Mouse (Mus musculus): ENCODE measurements around the gene Swap70. TPM values are rescaled to one million over a fixed set of nuclear protein-coding genes. Genes with fewer than 3 reads are reported as not detected.
A peak's percentile ranks its signal among the peaks of the same experiment; 100 is the strongest.

Gene Swap70
- total and polyA plus RNA-seq, 3 experiments, result 296 to 398 (median 370) TPM

DNA sequence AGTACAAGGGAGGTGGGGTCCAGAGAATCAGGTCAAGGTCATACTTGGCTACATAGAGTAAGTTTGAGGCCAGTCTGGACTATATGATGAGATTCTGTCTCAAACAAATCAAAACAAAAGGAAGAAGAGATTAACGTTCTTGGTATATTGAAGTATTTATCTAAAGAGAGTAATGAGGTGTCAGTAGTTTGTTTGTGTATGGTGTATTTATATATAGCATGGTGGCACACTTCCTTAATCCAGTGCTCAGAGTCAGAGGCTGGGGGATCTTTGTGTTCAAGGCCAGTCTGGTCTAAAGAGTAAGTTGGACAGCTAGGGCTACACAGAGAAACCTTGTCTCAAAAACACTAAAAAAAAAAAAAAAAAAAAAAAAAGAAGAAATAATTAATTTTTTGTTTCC is 42.0 kb downstream of the Swap70 start:
- H3K27ac ChIP-seq (ENCODE audit: insufficient read depth, low read depth), result peak overlapping the region; percentile 81
- TF ChIP-seq NRF1 (IDR thresholded peaks at IDR 0.05; ENCODE audit: low read depth, low read length) (no peak), RAD21 (IDR thresholded peaks at IDR 0.05; ENCODE audit: low read depth, low read length) (no peak), HCFC1 (IDR thresholded peaks at IDR 0.05; ENCODE audit: low read depth, low read length) (no peak), ZMIZ1 (IDR thresholded peaks at IDR 0.05; ENCODE audit: low read depth, low read length) (no peak), ZKSCAN1 (IDR thresholded peaks at IDR 0.05; ENCODE audit: borderline replicate concordance, low read depth, low read length) (no peak), JUND (conservative IDR thresholded peaks at IDR 0.05; ENCODE audit: low read depth, low read length) (no peak), USF2 (conservative IDR thresholded peaks at IDR 0.05; ENCODE audit: low read depth, low read length) (no peak), CHD1 (IDR thresholded peaks at IDR 0.05; ENCODE audit: low read depth, low read length) (no peak), UBTF (IDR thresholded peaks at IDR 0.05; ENCODE audit: low read depth, low read length) (no peak), BHLHE40 (IDR thresholded peaks at IDR 0.05; ENCODE audit: low read depth, low read length) (no peak), CHD2 (IDR thresholded peaks at IDR 0.05; ENCODE audit: low read length) (no peak), KAT2A (IDR thresholded peaks at IDR 0.05; ENCODE audit: insufficient replicate concordance, low read length) (no peak), TBP (conservative IDR thresholded peaks at IDR 0.05; ENCODE audit: low read depth, low read length) (no peak), ZC3H11A (IDR thresholded peaks at IDR 0.05; ENCODE audit: low read depth, low read length) (no peak), MAZ (IDR thresholded peaks at IDR 0.05; ENCODE audit: low read depth, low read length) (no peak)
- dilution Hi-C loops (cut with MboI; ENCODE audit: extremely low pct_ligation_motif_present, extremely low pct_unique_long_range_greater_than_20kb, low sequenced_read_pairs), result no loop called here
- no peaks in the 10 kb centered on the region for H3K9me3 ChIP-seq (replicated peaks; ENCODE audit: low read length)
- no peaks in the 10 kb centered on the region for H3K27me3 ChIP-seq (replicated peaks)
- peak overlapping the region; percentile 36; the same call in 1 of the 2 replicates for H3K9ac ChIP-seq (ENCODE audit: insufficient read depth, low read depth)
- H3K4me3 ChIP-seq (replicated peaks in 1 of 3; ENCODE audit: low read depth in 2 of 3, low read length in 2 of 3, poor library complexity in 1 of 3), result no peak overlapping the region
- no peak for DNase-seq (ENCODE audit: extremely low read depth)
- peaks cover 75% of the 10 kb centered on the region for H3K79me2 ChIP-seq (replicated peaks; ENCODE audit: control insufficient read depth, extremely low read depth, insufficient read depth, poor library complexity, severe bottlenecking)
- in situ Hi-C loops (cut with MboI; ENCODE audit: low pct_ligation_motif_present, low pct_unique_long_range_greater_than_20kb, low sequenced_read_pairs), result loop anchor here (10.0 kb wide), 1 partner anchor 99 kb away; no protein-coding TSS in a partner anchor
- peaks cover 43 to 85% of the 10 kb centered on the region in 2 experiments for H3K36me3 ChIP-seq (replicated peaks in 1 of 2; ENCODE audit: control insufficient read depth in 1 of 2, insufficient read depth in 1 of 2, low read length in 1 of 2)
- peaks cover 43 to 92% of the 10 kb centered on the region in 2 experiments for H3K4me1 ChIP-seq (ENCODE audit: control insufficient read depth in 1 of 2, insufficient read depth in 2 of 2)
- H3K4me2 ChIP-seq (ENCODE audit: insufficient read depth, low read depth, poor library complexity, severe bottlenecking), result no peak overlapping the region

DNA sequence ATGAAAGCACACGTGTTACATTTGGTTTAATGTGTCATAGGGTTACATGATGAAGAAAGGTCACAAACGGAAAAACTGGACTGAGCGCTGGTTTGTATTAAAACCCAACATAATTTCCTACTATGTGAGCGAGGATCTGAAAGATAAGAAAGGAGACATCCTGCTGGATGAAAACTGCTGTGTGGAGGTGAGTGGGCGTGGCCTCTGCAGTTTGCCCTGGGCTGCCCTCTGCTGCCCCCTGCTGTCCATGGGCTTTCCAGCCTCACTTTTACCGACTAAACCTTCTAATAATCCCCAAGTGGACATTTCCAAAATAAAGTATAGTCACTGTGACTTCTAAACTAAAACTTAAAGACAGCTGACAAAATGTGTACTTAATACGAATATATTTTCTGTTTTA is 44.3 kb downstream of the Swap70 start:
- Histone ChIP-seq H3K9ac (ENCODE audit: insufficient read depth, low read depth) (no peak overlapping the region; the same call in 1 of the 2 replicates), H3K36me3 (replicated peaks in 1 of 2; ENCODE audit: control insufficient read depth in 1 of 2, insufficient read depth in 1 of 2, low read length in 1 of 2) (peaks cover 48 to 89% of the 10 kb centered on the region in 2 experiments), H3K27ac (ENCODE audit: insufficient read depth, low read depth) (peak overlapping the region; percentile 68; the same call in 1 of the 2 replicates), H3K27me3 (replicated peaks) (no peaks in the 10 kb centered on the region), H3K4me3 (replicated peaks in 1 of 3; ENCODE audit: low read depth in 2 of 3, low read length in 2 of 3, poor library complexity in 1 of 3) (no peak overlapping the region), H3K4me1 (ENCODE audit: control insufficient read depth in 1 of 2, insufficient read depth in 2 of 2) (peaks cover 49 to 95% of the 10 kb centered on the region in 2 experiments), H3K4me2 (ENCODE audit: insufficient read depth, low read depth, poor library complexity, severe bottlenecking) (peak overlapping the region; percentile 38; the same call in 1 of the 2 replicates), H3K9me3 (replicated peaks; ENCODE audit: low read length) (no peaks in the 10 kb centered on the region), H3K79me2 (replicated peaks; ENCODE audit: control insufficient read depth, extremely low read depth, insufficient read depth, poor library complexity, severe bottlenecking) (peaks cover 64% of the 10 kb centered on the region)
- in situ Hi-C loops (cut with MboI; ENCODE audit: low pct_ligation_motif_present, low pct_unique_long_range_greater_than_20kb, low sequenced_read_pairs) (loop anchor here (10.0 kb wide), 1 partner anchor 101 kb away; no protein-coding TSS in a partner anchor), dilution Hi-C loops (cut with MboI; ENCODE audit: extremely low pct_ligation_motif_present, extremely low pct_unique_long_range_greater_than_20kb, low sequenced_read_pairs) (no loop called here)
- peak; percentile 88 for DNase-seq (ENCODE audit: extremely low read depth)
- TF ChIP-seq MAFK (IDR thresholded peaks at IDR 0.05; ENCODE audit: insufficient replicate concordance, low read length) (no peak), RCOR1 (conservative IDR thresholded peaks at IDR 0.05; ENCODE audit: low read depth, low read length) (no peak), MAX (IDR thresholded peaks at IDR 0.05; ENCODE audit: low read length) (0 out of 2 replicates have a peak, but pooled peaks have one; percentile 4), RAD21 (IDR thresholded peaks at IDR 0.05; ENCODE audit: low read depth, low read length) (peak; percentile 86), USF1 (IDR thresholded peaks at IDR 0.05; ENCODE audit: low read depth, low read length) (no peak), ZC3H11A (IDR thresholded peaks at IDR 0.05; ENCODE audit: low read depth, low read length) (peak; percentile 15; the same call in 1 of the 2 replicates), USF2 (conservative IDR thresholded peaks at IDR 0.05; ENCODE audit: low read depth, low read length) (no peak; the same call in 1 of the 2 replicates), ZNF384 (IDR thresholded peaks at IDR 0.05; ENCODE audit: low read depth, low read length) (peak; percentile 33; the same call in 1 of the 2 replicates), NRF1 (IDR thresholded peaks at IDR 0.05; ENCODE audit: low read depth, low read length) (0 out of 2 replicates have a peak, but pooled peaks have one; percentile 19), CHD1 (IDR thresholded peaks at IDR 0.05; ENCODE audit: low read depth, low read length) (no peak), E2F4 (IDR thresholded peaks at IDR 0.05; ENCODE audit: insufficient replicate concordance, low read depth, low read length) (no peak), PAX5 (IDR thresholded peaks at IDR 0.05; ENCODE audit: low read length) (no peak), NELFE (IDR thresholded peaks at IDR 0.05; ENCODE audit: low read depth, low read length) (no peak), MYC (IDR thresholded peaks at IDR 0.05; ENCODE audit: low read depth, low read length) (no peak), BHLHE40 (IDR thresholded peaks at IDR 0.05; ENCODE audit: low read depth, low read length) (no peak), KAT2A (IDR thresholded peaks at IDR 0.05; ENCODE audit: insufficient replicate concordance, low read length) (no peak), JUN (IDR thresholded peaks at IDR 0.05; ENCODE audit: insufficient read depth, low read depth, low read length) (no peak), ZKSCAN1 (IDR thresholded peaks at IDR 0.05; ENCODE audit: borderline replicate concordance, low read depth, low read length) (no peak), JUND (conservative IDR thresholded peaks at IDR 0.05; ENCODE audit: low read depth, low read length) (no peak), SIN3A (IDR thresholded peaks at IDR 0.05; ENCODE audit: low read length) (peak; percentile 44; the same call in 1 of the 2 replicates), MAZ (IDR thresholded peaks at IDR 0.05; ENCODE audit: low read depth, low read length) (no peak), CTCF (conservative IDR thresholded peaks at IDR 0.05 in 1 of 2, IDR thresholded peaks at IDR 0.05 in 1 of 2; ENCODE audit: low read depth in 2 of 2, low read length in 2 of 2) (peak; percentile 79 to 93), GABPA (IDR thresholded peaks at IDR 0.05; ENCODE audit: insufficient replicate concordance, low read depth, low read length) (no peak), CHD2 (IDR thresholded peaks at IDR 0.05; ENCODE audit: low read length) (no peak), TCF12 (IDR thresholded peaks at IDR 0.05; ENCODE audit: low read depth, low read length) (no peak), HCFC1 (IDR thresholded peaks at IDR 0.05; ENCODE audit: low read depth, low read length) (peak; percentile 28; the same call in 1 of the 2 replicates)

Data from CH12.LX (cell line).